Mouse (Mus musculus): ENCODE results near the gene Agpat1. TPM values are rescaled to one million over a fixed set of nuclear protein-coding genes. Genes with fewer than 3 reads are reported as not detected.
A peak's percentile ranks its signal among the peaks of the same experiment; 100 is the strongest.

Agpat1 gene
- total RNA-seq, 1 experiment from 2014 or later, result 21.9 TPM

DNA sequence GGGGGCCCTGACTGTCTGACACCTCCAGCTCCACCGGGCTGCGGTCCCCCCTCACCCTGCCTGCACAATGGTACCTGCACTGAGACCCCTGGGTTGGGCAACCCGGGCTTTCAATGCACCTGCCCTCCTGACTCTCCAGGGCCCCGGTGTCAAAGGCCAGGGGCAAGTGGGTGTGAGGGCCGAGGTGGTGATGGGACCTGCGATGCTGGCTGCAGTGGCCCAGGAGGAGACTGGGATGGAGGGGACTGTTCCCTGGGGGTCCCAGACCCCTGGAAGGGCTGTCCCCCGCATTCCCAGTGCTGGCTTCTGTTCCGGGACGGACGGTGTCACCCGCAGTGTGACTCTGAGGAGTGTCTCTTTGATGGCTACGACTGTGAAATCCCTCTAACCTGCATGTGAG lies 21.5 kb upstream of the Agpat1 start:
- ATAC-seq (replicated peaks in 1 of 2; ENCODE audit: insufficient read depth in 1 of 2, low FRiP score in 2 of 2, low TSS enrichment in 1 of 2, low read depth in 1 of 2, poor library complexity in 2 of 2, severe bottlenecking in 2 of 2), result no peak

DNA sequence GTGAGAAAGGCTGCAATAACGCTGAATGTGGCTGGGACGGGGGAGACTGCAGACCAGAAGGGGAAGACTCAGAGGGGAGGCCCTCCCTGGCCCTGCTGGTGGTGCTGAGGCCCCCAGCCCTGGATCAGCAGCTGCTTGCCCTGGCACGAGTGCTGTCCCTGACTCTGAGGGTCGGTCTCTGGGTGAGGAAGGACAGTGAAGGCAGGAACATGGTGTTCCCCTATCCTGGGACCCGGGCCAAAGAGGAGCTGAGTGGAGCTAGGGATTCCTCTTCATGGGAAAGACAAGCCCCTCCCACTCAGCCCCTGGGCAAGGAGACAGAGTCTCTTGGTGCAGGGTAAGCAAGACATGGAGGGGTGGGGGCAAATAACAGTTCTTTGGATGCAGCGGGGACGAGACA lies 20.7 kb upstream of the Agpat1 start:
- ATAC-seq (replicated peaks in 1 of 2; ENCODE audit: insufficient read depth in 1 of 2, low FRiP score in 2 of 2, low TSS enrichment in 1 of 2, low read depth in 1 of 2, poor library complexity in 2 of 2, severe bottlenecking in 2 of 2), result no peak

DNA sequence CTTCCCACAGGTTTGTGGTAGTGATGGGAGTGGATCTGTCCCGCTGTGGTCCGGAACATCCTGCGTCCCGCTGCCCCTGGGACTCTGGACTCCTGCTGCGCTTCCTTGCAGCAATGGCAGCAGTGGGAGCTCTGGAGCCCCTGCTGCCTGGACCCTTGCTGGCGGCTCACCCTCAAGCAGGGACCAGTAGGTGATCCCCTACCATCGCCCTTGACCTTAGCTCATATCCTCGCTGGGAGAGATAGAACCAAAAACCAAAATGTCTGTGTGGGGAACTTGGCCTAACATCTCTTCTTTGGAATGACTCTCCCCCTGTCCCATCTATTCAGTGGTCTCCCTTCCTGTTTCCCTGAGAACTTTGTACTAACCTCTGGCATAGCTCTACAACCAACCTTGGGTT lies 20.2 kb upstream of the Agpat1 start:
- no peak for ATAC-seq (replicated peaks in 1 of 2; ENCODE audit: insufficient read depth in 1 of 2, low FRiP score in 2 of 2, low TSS enrichment in 1 of 2, low read depth in 1 of 2, poor library complexity in 2 of 2, severe bottlenecking in 2 of 2)

DNA sequence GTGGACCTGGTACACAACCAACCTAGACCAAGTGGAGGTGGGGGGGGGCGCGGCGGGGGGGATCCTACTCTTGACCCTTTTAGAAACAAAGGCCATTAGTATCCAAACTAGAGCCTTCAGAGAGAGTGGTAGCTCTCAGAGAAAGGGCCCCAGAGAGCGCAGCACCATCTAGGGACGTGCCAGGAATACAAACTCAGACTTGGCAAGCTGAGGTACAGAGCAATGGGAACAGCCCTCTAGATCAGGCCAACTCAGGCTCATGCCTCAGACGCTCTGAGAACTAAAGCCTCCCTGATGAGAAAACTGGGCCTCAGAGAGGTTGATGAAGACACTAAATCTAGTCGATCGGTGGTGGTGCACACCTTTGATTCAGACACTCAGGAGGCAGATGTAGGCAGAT lies 18.9 kb upstream of the Agpat1 start:
- ATAC-seq (replicated peaks in 1 of 2; ENCODE audit: insufficient read depth in 1 of 2, low FRiP score in 2 of 2, low TSS enrichment in 1 of 2, low read depth in 1 of 2, poor library complexity in 2 of 2, severe bottlenecking in 2 of 2), result no peak

DNA sequence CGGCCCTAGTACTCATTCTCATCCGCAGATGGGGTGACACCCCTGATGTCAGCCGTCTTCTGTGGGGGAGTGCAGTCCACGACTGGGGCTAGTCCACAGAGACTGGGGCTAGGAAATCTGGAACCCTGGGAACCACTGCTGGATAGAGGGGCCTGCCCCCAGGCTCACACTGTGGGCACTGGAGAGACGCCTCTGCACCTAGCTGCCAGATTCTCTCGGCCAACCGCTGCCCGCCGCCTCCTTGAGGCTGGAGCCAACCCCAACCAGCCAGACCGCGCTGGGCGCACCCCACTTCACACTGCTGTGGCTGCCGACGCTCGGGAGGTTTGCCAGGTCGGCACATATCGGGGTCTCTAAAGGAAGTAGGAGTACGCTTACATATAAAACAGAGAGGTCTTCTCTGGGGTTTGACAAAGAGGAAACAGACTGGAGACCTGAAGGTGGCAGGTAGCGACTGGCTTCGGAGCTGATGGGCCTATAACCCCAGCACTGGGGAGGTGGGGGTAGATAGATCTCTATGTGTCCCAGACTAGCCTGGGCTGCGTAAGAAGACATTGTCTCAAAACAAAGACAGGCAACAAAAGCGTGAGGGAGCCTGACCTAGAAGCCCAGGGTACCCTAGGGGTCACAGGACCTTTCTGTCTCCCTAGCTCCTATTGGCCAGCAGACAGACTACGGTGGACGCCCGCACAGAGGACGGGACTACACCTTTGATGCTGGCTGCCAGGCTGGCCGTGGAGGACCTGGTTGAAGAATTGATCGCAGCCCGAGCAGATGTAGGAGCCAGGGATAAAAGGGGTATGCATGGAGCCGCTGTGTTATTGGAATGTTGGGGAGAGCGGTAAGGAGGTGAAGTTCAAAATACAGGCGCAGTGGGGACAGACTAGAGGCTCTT lies 17.9 kb upstream of the Agpat1 start:
- ATAC-seq (replicated peaks in 1 of 2; ENCODE audit: insufficient read depth in 1 of 2, low FRiP score in 2 of 2, low TSS enrichment in 1 of 2, low read depth in 1 of 2, poor library complexity in 2 of 2, severe bottlenecking in 2 of 2), result no peak

DNA sequence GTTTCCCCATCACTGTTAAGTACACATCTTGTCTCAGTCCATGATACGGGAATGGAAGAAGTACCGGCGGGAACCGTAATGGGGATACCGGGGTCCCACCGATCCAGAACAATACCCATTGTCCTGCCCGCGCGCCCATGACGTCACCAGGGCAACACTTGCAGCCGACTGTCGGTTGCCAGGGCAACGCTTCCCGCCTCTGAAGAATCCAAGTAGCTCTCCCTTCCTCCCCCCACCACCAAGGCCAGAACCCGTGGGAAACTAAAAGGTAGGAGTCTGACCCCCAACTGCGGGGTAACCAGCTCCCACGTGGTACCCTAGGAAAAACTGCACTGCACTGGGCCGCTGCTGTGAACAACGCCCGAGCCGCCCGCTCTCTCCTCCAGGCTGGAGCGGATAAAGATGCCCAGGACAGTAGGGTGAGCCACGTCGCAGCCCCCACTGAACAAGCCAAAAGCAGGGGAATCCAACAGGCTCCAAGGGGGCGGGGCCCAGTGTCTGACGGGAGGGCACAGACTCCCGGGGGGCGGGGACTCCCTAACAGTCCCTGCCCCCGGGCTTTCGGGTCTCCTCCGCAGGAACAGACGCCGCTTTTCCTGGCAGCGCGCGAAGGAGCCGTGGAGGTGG lies 17.2 kb upstream of the Agpat1 start:
- ATAC-seq (replicated peaks in 1 of 2; ENCODE audit: insufficient read depth in 1 of 2, low FRiP score in 2 of 2, low TSS enrichment in 1 of 2, low read depth in 1 of 2, poor library complexity in 2 of 2, severe bottlenecking in 2 of 2), result peak; percentile 46 to 47; a peak in 3 of 4 replicates

DNA sequence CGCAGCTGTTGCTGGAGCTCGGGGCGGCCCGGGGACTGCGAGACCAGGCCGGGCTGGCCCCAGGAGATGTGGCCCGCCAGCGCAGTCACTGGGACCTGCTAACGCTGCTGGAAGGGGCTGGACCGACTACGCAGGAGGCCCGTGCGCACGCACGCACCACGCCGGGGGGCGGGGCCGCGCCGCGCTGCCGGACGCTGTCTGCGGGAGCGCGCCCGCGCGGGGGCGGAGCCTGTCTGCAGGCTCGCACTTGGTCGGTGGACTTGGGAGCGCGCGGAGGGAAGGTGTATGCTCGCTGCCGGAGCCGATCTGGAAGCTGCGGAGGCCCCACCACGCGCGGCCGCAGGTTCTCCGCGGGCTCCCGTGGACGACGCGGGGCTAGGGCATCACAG lies 16.6 kb upstream of the Agpat1 start:
- peak; percentile 39 to 56 for ATAC-seq (replicated peaks in 1 of 2; ENCODE audit: insufficient read depth in 1 of 2, low FRiP score in 2 of 2, low TSS enrichment in 1 of 2, low read depth in 1 of 2, poor library complexity in 2 of 2, severe bottlenecking in 2 of 2)

DNA sequence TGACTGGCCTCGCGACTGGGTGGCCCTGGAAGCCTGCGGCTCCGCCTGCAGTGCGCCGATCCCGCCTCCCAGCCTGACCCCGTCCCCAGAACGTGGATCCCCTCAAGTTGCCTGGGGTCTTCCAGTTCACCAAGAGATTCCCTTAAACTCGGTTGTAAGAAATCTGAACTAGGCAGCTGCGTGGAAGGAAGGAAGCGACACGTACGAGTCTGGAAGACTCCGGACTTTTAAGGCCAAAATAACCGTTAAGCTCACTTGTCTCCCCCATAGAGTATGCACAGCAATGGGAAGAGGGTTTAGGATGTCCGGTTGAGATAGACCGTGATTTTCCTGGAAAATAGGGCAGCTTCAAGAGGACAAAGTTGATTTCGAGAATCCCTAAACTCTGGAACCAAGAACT lies 16.2 kb upstream of the Agpat1 start:
- ATAC-seq (replicated peaks in 1 of 2; ENCODE audit: insufficient read depth in 1 of 2, low FRiP score in 2 of 2, low TSS enrichment in 1 of 2, low read depth in 1 of 2, poor library complexity in 2 of 2, severe bottlenecking in 2 of 2), result no peak

DNA sequence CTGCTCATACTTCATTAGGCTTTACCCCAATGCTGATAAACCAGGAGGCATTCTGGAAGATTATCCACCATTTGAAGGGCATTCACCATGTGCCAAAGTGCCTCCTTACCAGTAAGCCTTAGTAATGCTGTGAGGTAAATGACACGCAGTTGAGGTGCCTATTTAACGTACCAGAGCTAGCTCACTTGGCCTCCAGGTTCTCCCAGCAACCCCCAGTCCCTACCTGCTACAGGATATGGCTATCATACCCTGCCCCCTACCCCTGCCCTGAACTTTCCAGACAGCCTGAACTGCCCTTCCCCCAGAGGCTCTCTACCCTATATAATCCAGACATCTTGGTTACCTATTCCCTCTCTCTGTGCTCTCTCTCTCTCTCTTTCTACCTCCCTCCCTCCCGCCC lies 15.3 kb upstream of the Agpat1 start:
- no peak for ATAC-seq (replicated peaks in 1 of 2; ENCODE audit: insufficient read depth in 1 of 2, low FRiP score in 2 of 2, low TSS enrichment in 1 of 2, low read depth in 1 of 2, poor library complexity in 2 of 2, severe bottlenecking in 2 of 2)

DNA sequence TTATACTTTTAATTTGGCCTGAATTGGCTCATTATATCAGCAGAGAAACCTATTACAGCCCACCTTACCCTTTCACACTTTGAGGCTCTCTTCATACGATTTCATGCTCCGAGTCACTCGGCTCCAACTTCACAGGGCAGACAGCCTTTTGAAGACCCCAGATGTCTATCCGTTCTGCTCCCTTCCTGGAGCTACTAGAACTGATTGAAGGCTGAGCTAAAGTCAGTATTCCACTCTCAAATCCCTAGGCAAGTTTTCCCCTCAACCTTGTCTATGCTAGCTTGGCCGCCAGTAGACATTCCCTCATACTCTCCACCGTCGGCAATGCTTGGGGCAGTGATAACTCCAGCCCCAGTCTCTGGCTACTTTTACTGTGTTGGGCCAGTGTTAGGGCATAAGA lies 14.9 kb upstream of the Agpat1 start:
- no peak for ATAC-seq (replicated peaks in 1 of 2; ENCODE audit: insufficient read depth in 1 of 2, low FRiP score in 2 of 2, low TSS enrichment in 1 of 2, low read depth in 1 of 2, poor library complexity in 2 of 2, severe bottlenecking in 2 of 2)

DNA sequence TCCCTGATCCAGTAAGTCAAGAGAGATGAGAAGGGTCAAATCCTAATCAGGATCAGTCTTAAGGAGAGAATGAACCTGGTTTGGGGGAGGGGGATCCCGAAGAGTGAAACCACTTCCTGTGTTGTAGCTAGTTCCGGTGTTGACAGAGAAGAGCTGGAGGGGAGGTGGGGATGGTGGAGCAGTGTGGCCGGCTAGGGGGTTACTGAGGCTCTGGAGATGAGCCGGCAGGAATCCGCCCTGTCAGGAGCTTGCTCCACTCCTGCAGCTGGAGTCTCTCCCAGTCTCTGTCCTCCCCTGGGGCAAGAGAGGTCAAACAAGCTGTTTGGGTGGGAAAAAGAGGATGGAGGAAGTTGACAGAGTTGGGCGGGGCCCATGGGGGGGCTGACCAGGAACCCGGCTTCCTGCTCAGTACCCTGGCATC lies 14.4 kb upstream of the Agpat1 start, which contains the start of gene Gpsm3:
TSS of gene Gpsm3 (plus strand) at position 126 of the 421 bp plus-strand sequence.
- no peak; a peak in 1 of 4 replicates for ATAC-seq (replicated peaks in 1 of 2; ENCODE audit: insufficient read depth in 1 of 2, low FRiP score in 2 of 2, low TSS enrichment in 1 of 2, low read depth in 1 of 2, poor library complexity in 2 of 2, severe bottlenecking in 2 of 2)

DNA sequence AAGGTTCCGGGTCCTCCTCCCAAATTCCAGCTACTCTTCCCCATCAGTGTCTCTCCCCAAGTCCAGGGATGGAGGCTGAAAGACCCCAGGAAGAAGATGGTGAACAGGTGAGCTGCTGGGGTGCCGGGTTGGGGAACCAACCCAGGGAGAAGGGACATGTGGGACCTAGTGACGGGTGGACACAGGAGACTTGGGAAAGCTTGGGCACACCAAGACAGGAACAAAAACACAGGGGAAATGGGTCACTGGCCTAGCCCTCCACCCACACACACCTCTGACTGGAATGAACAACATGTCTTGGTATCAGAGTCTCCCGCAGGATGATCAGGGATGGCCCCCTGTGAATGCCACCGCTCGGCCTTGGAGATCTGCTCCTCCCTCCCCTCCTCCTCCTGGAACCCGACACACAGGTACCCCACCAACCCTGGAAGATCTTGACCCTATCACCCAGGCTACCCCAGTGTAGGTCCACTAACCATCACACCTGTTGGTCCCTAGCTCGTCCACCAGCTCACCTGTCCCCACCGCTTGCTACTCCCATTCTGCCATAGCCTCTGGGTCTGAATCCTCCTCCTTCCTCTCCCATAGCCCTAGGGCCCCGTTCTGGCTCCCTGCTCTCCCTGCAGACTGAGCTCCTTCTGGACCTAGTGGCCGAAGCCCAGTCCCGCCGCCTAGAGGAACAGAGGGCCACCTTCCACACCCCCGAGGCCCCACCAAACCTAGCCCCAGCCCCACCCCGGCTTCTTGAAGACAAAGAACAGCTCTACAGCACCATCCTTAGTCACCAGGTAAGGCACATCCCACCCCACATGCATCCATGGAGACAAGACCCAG lies 13.7 kb upstream of the Agpat1 start:
- no peak for ATAC-seq (replicated peaks in 1 of 2; ENCODE audit: insufficient read depth in 1 of 2, low FRiP score in 2 of 2, low TSS enrichment in 1 of 2, low read depth in 1 of 2, poor library complexity in 2 of 2, severe bottlenecking in 2 of 2)

DNA sequence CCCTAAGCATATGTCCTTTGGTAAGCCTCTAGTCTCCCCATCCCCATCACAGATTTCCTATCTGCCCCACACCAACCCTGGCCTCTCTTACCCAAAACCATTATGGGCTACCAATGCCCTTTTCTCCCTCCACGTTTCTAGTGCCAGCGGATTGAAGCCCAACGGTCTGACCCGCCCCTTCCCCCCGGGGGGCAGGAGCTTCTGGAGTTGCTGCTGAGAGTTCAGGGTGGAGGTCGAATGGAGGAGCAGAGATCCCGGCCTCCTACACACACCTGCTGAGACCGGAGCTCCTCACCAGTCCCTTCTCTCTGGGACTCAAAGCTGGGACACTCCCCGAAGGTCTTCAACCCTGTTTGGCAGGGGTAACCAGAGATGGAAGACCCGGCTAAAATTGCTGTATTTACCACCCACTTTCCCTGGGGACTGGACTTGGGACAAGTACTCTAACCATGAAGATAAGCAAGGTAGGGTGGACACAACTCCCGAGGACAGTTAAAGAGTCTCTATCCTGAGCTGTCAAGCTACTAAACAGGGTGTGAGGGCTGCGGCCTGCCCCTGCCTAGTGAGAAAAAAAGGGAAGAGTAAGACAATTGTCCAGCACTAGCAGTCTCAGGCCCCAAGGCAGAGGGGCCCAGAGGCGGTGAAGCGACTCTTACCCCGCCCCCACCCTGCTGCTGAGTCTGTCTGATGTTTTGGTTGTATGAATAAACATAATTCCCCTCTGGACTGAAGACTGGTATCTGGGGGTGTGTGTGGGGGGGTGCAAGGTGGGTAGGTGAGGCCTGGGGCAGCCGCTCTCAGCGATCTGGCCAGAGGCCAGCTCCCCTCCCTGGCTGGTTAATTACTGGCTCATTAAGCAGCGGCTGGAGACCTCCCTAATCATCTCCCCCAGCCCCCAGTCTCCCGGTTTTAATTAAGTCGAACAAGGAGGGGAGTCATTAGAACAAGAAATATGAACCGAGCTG lies 12.8 kb upstream of the Agpat1 start, which contains the start of gene Pbx2:
TSS of gene Pbx2 (plus strand) at position 238 of the 965 bp plus-strand sequence.
- no peak for ATAC-seq (replicated peaks in 1 of 2; ENCODE audit: insufficient read depth in 1 of 2, low FRiP score in 2 of 2, low TSS enrichment in 1 of 2, low read depth in 1 of 2, poor library complexity in 2 of 2, severe bottlenecking in 2 of 2)

DNA sequence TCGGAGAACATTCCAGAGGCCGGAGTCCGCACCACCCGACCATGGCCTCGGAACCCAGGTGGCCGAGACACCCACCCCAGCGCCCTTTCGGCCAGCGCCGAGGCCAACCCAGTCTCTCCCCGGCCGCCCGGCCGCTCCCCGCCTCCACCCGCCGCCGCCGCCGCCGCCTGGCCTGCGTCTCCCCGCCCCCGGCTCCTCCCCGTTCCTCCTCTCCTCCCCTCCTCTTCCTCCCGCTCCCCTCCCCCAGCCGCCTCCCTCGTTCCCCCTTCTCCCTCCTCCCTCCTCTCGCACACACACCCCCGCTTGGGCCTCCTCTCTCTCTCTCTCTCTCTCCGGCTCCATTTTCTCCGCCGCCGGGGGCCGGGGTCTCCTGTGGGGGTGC lies 12.1 kb upstream of the Agpat1 start:
- ATAC-seq (replicated peaks in 1 of 2; ENCODE audit: insufficient read depth in 1 of 2, low FRiP score in 2 of 2, low TSS enrichment in 1 of 2, low read depth in 1 of 2, poor library complexity in 2 of 2, severe bottlenecking in 2 of 2), result peak; percentile 33 to 43; a peak in 2 of 4 replicates

DNA sequence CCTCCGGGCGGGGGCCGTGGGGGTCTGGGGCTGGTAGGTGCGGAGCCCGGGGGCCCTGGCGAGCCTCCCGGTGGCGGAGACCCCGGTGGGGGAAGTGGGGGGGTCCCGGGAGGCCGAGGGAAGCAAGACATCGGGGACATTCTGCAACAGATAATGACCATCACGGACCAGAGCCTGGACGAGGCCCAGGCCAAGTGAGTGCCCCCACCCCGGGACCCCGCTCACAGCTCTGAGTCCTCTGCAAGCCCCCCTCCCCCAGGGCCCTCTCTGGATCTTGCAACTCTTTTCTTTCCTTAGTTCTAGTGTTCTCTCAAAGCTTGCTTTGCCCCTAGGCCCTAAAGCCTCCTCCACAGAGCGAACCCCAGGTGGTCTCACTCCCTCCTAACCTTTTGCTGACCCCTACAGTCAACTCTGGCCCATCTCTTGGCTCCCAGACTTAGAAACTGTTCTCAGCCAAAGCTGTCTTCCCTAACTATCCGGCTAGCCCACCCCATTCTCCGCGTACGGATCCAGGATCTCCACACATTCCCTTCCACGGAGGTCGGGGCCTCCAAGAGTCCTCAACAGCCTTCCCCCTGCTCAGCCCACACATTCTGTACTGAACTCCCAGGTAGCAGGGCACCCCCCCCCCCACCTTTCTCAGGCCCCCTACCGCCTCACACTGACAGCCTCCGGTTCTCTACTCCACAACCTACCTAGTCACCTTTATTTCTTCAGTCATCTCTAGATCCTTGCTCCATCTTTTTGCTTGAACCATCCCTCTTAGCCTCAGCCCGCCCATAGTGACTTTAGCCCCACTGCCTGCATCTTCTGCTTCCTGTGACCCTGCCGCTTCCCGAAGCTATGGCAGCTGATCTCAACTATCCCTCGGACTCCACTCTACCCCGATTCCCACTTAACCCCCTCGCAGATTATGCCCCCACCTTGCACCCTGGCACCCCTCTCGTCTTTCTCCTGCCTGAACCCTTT lies 11.2 kb upstream of the Agpat1 start:
- ATAC-seq (replicated peaks in 1 of 2; ENCODE audit: insufficient read depth in 1 of 2, low FRiP score in 2 of 2, low TSS enrichment in 1 of 2, low read depth in 1 of 2, poor library complexity in 2 of 2, severe bottlenecking in 2 of 2), result no peak
